Mouse (Mus musculus) cortical plate, adult 2 months (tissue): ENCODE data around the gene Ift22.
A peak's percentile ranks its signal among the peaks of the same experiment; 100 is the strongest.

Experiments
- CTCF ChIP-seq: fragments of 200-500 bp; IDR thresholded peaks from 2 replicates; pipeline ENCODE4 v1.5.1; 2011; ENCODE audit warnings: mild to moderate bottlenecking, control low read depth, low read length; ENCODE audit not compliant: insufficient read depth; ENCODE audit errors: extremely low read depth
- POLR2A ChIP-seq: fragments of 200-500 bp; IDR thresholded peaks from 2 replicates; pipeline ENCODE4 v1.6.1; 2011; ENCODE audit warnings: mild to moderate bottlenecking, low read length, control low read depth; ENCODE audit not compliant: insufficient read depth; ENCODE audit errors: extremely low read depth

GRCm38 (mm10) chr5:136953015-136953414 is 45.1 kb downstream of the Ift22 start, which contains the start of gene Fis1:
- TF ChIP-seq CTCF (no peak), POLR2A (peak; percentile 86)
